Mouse (Mus musculus) myocyte (in vitro differentiated cells): Measurements from ENCODE around the gene Rcan2. TPM values are rescaled to one million over a fixed set of nuclear protein-coding genes. Genes with fewer than 3 reads are reported as not detected.

Experiments
- H3K27me3 ChIP-seq: one replicate; pipeline ENCODE4 v1.6.1; 2011; ENCODE audit not compliant: control insufficient read depth, insufficient read depth, insufficient read length
- H3K36me3 ChIP-seq: one replicate; pipeline ENCODE4 v1.6.1; 2011; ENCODE audit not compliant: control insufficient read depth, insufficient read depth
- H3K4me2 ChIP-seq: one replicate; pipeline ENCODE4 v1.6.1; 2011; ENCODE audit warnings: low read depth, control low read depth
- H3K4me3 ChIP-seq: one replicate; pipeline ENCODE4 v1.5.1; 2011; ENCODE audit warnings: mild to moderate bottlenecking, control low read depth, moderate library complexity
- H3K79me2 ChIP-seq: one replicate; pipeline ENCODE4 v1.6.1; 2011; ENCODE audit not compliant: control insufficient read depth, insufficient read depth
- H3ac ChIP-seq: one replicate; pipeline ENCODE4 v1.6.1; 2011; ENCODE audit not compliant: control insufficient read depth, insufficient read length
- CEBPB ChIP-seq: IDR thresholded peaks from 2 replicates; pipeline ENCODE4 v1.6.1; 2011; ENCODE audit warnings: mild to moderate bottlenecking, moderate library complexity; ENCODE audit not compliant: poor library complexity, insufficient read depth, severe bottlenecking
- E2F4 ChIP-seq: IDR thresholded peaks from one replicate; pipeline ENCODE4 v1.6.1; 2011; ENCODE audit warnings: mild to moderate bottlenecking, control low read depth, moderate library complexity; ENCODE audit not compliant: insufficient read depth
- MAX ChIP-seq: IDR thresholded peaks from one replicate; pipeline ENCODE4 v1.6.1; 2011; ENCODE audit warnings: low read depth, mild to moderate bottlenecking, control low read depth
- MYOD1 ChIP-seq, 3 experiments: IDR thresholded peaks; one replicate each; pipeline ENCODE4 v1.6.1; 2011; ENCODE audit warnings: control low read depth in 2 of 3, low read depth in 2 of 3, mild to moderate bottlenecking in 2 of 3, moderate library complexity in 1 of 3; ENCODE audit not compliant: insufficient read length in 2 of 3, control insufficient read depth in 1 of 3
- MYOG ChIP-seq, 3 experiments: IDR thresholded peaks; one replicate each; pipeline ENCODE4 v1.6.1; 2011; ENCODE audit warnings: control low read depth in 2 of 3, low read depth in 2 of 3, mild to moderate bottlenecking in 2 of 3; ENCODE audit not compliant: insufficient read length in 2 of 3, control insufficient read depth in 1 of 3, insufficient read depth in 1 of 3
- POLR2A ChIP-seq: IDR thresholded peaks from one replicate; pipeline ENCODE4 v1.6.1; 2011; ENCODE audit warnings: low read depth, mild to moderate bottlenecking, control low read depth, moderate library complexity; ENCODE audit not compliant: insufficient read length
- POLR2AphosphoS2 ChIP-seq: IDR thresholded peaks from one replicate; pipeline ENCODE4 v1.6.1; 2011; ENCODE audit warnings: low read depth, control low read depth; ENCODE audit not compliant: insufficient read length
- REST ChIP-seq: IDR thresholded peaks from one replicate; pipeline ENCODE4 v1.6.1; 2011; ENCODE audit warnings: mild to moderate bottlenecking, control low read depth, moderate library complexity; ENCODE audit not compliant: insufficient read depth, insufficient read length
- SRF ChIP-seq: IDR thresholded peaks from one replicate; pipeline ENCODE4 v1.6.1; 2011; ENCODE audit warnings: low read depth; ENCODE audit not compliant: control insufficient read depth, insufficient read length
- TCF12 ChIP-seq: IDR thresholded peaks from one replicate; pipeline ENCODE4 v1.6.1; 2011; ENCODE audit warnings: mild to moderate bottlenecking, control low read depth; ENCODE audit not compliant: poor library complexity, insufficient read depth, severe bottlenecking
- TCF3 ChIP-seq: IDR thresholded peaks from one replicate; pipeline ENCODE4 v1.6.1; 2011; ENCODE audit warnings: low read depth, control low read depth; ENCODE audit not compliant: insufficient read length
- USF1 ChIP-seq: IDR thresholded peaks from one replicate; pipeline ENCODE4 v1.6.1; 2011; ENCODE audit warnings: low read depth, mild to moderate bottlenecking, control low read depth, moderate library complexity
- polyA plus RNA-seq: library from polyadenylated mRNA; unstranded; fragments of >200 nt; fragmentation: generic; extraction: Trizol; gene quantifications from one replicate; pipeline ENCODE4 v1.2.1, GENCODE M21; 2012; ENCODE audit warnings: missing spikeins

Gene Rcan2
- polyA plus RNA-seq, 1 experiment, result 2.0 TPM

DNA sequence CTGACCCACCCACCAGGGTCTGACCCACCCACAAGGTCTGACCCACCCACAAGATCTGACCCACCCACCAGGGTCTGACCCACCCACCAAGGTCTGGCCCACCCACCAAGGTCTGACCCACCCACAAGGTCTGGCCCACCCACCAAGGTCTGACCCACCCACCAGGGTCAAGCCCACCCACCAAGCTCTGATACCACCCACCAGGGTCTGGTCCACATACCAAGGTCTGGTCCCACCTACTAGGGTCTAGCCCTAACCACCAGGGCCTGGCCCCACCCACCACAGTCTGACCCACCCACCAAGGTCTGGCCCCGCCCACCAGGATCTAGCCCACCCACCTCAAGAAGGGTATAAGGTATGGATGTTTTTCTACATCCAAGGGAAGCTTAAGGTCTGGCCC lies 15.3 kb downstream of the Rcan2 start:
- Histone ChIP-seq H3K36me3 (no peaks in the 10 kb centered on the region), H3K4me2 (no peak overlapping the region), H3ac (no peak overlapping the region), H3K4me3 (no peak overlapping the region), H3K27me3 (no peaks in the 10 kb centered on the region), H3K79me2 (no peaks in the 10 kb centered on the region)
- TF ChIP-seq POLR2AphosphoS2 (no peak), MYOD1 (IDR thresholded peaks at IDR 0.05; ENCODE audit: control insufficient read depth in 1 of 3, insufficient read length in 2 of 3, low read depth in 2 of 3) (no peak), MYOG (IDR thresholded peaks at IDR 0.05; ENCODE audit: control insufficient read depth in 1 of 3, insufficient read depth in 1 of 3, insufficient read length in 2 of 3, low read depth in 2 of 3) (no peak), CEBPB (no peak), MAX (no peak), E2F4 (no peak), TCF12 (no peak), REST (no peak), USF1 (no peak), SRF (no peak), POLR2A (no peak), TCF3 (no peak)

- Histone ChIP-seq H3K27me3 (no peaks in the 10 kb centered on the region), H3K36me3 (no peaks in the 10 kb centered on the region), H3K4me2 (no peak overlapping the region), H3K4me3 (no peak overlapping the region), H3K79me2 (no peaks in the 10 kb centered on the region), H3ac (no peak overlapping the region)
- TF ChIP-seq TCF12 (no peak), TCF3 (no peak), MAX (no peak), POLR2A (no peak), MYOD1 (IDR thresholded peaks at IDR 0.05; ENCODE audit: control insufficient read depth in 1 of 3, insufficient read length in 2 of 3, low read depth in 2 of 3) (no peak), CEBPB (no peak), SRF (no peak)
Observed at GRCm38 (mm10) chr17:43817171-43817570, 16.0 kb downstream of the Rcan2 start.

- Histone ChIP-seq H3K4me3 (no peak overlapping the region), H3K79me2 (no peaks in the 10 kb centered on the region), H3K27me3 (no peaks in the 10 kb centered on the region), H3ac (no peak overlapping the region), H3K36me3 (no peaks in the 10 kb centered on the region), H3K4me2 (no peak overlapping the region)
- TF ChIP-seq CEBPB (no peak), MYOG (IDR thresholded peaks at IDR 0.05; ENCODE audit: control insufficient read depth in 1 of 3, insufficient read depth in 1 of 3, insufficient read length in 2 of 3, low read depth in 2 of 3) (no peak), MYOD1 (IDR thresholded peaks at IDR 0.05; ENCODE audit: control insufficient read depth in 1 of 3, insufficient read length in 2 of 3, low read depth in 2 of 3) (no peak), E2F4 (no peak), POLR2AphosphoS2 (no peak), USF1 (no peak), REST (no peak), TCF12 (no peak), TCF3 (no peak), MAX (no peak), POLR2A (no peak), SRF (no peak)
Observed at GRCm38 (mm10) chr17:43818390-43818789, 17.2 kb downstream of the Rcan2 start.

- H3K79me2 ChIP-seq, result no peaks in the 10 kb centered on the region
- TF ChIP-seq POLR2A (no peak), TCF12 (no peak), POLR2AphosphoS2 (no peak), MYOD1 (IDR thresholded peaks at IDR 0.05; ENCODE audit: control insufficient read depth in 1 of 3, insufficient read length in 2 of 3, low read depth in 2 of 3) (no peak)
- no peaks in the 10 kb centered on the region for H3K36me3 ChIP-seq
- no peak overlapping the region for H3K4me3 ChIP-seq
- no peaks in the 10 kb centered on the region for H3K27me3 ChIP-seq
- H3K4me2 ChIP-seq, result no peak overlapping the region
- no peak overlapping the region for H3ac ChIP-seq
Observed at GRCm38 (mm10) chr17:43820904-43821303, 19.8 kb downstream of the Rcan2 start.

DNA sequence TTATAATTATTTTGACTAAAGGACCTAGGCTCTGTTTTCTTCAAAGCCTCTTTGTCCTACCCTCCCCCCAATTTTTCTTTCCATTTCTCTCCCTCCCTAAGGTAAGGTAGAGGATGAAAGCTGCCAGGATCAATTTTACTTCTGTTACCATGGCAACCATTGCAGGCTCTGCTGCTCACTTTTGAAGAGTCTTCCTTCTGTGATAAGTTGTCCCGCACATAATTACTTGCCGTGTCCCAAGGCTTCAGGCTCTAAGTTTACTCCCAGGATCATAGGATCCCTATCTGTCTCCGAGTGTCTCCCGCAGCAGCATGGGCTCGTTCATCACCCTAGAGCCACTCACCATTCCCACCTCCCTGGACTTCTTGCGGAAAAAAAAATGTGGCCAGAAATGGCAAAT lies 21.1 kb downstream of the Rcan2 start:
- Histone ChIP-seq H3K36me3 (no peaks in the 10 kb centered on the region), H3K4me2 (no peak overlapping the region), H3K79me2 (no peaks in the 10 kb centered on the region), H3K27me3 (no peaks in the 10 kb centered on the region), H3ac (no peak overlapping the region), H3K4me3 (no peak overlapping the region)
- TF ChIP-seq TCF12 (no peak), POLR2AphosphoS2 (no peak), CEBPB (no peak), TCF3 (no peak)

GRCm38 (mm10) chr17:43822630-43823029 lies 21.5 kb downstream of the Rcan2 start:
- no peaks in the 10 kb centered on the region for H3K36me3 ChIP-seq
- no peaks in the 10 kb centered on the region for H3K27me3 ChIP-seq
- H3K79me2 ChIP-seq, result no peaks in the 10 kb centered on the region
- no peak overlapping the region for H3K4me3 ChIP-seq
- H3ac ChIP-seq, result no peak overlapping the region
- TF ChIP-seq MAX (no peak), POLR2A (no peak), TCF12 (no peak), MYOD1 (IDR thresholded peaks at IDR 0.05; ENCODE audit: control insufficient read depth in 1 of 3, insufficient read length in 2 of 3, low read depth in 2 of 3) (no peak), MYOG (IDR thresholded peaks at IDR 0.05; ENCODE audit: control insufficient read depth in 1 of 3, insufficient read depth in 1 of 3, insufficient read length in 2 of 3, low read depth in 2 of 3) (no peak), TCF3 (no peak), E2F4 (no peak), USF1 (no peak), REST (no peak), CEBPB (no peak), SRF (no peak)
- H3K4me2 ChIP-seq, result no peak overlapping the region
